Mouse (Mus musculus) G1E (cell line): ENCODE results near the gene Lzts3.

Experiments used
- CTCF ChIP-seq: IDR thresholded peaks from 2 replicates; pipeline ENCODE4 v1.5.1; 2012; ENCODE audit warnings: low read depth, low read length, inconsistent platforms, mixed read lengths
- GATA1 ChIP-seq: IDR thresholded peaks from 2 replicates; pipeline ENCODE4 v1.6.1; 2012; ENCODE audit warnings: borderline replicate concordance, low read length, inconsistent platforms, mixed read lengths
- GATA2 ChIP-seq: IDR thresholded peaks from 2 replicates; pipeline ENCODE4 v1.6.1; 2012; ENCODE audit warnings: low read depth, low read length, inconsistent platforms, borderline replicate concordance
- POLR2AphosphoS5 ChIP-seq: IDR thresholded peaks from 2 replicates; pipeline ENCODE4 v1.6.1; 2012; ENCODE audit warnings: low read depth, low read length, inconsistent platforms; ENCODE audit not compliant: insufficient replicate concordance

- TF ChIP-seq CTCF (no peak), GATA1 (no peak), POLR2AphosphoS5 (no peak), GATA2 (no peak)
Measured at GRCm38 (mm10) chr2:130589157-130589556, 53.4 kb downstream of the Lzts3 start.
